Mouse (Mus musculus) embryonic facial prominence, embryonic 13.5 days (tissue): Measurements from ENCODE around the gene Gipc1. TPM values are rescaled to one million over a fixed set of nuclear protein-coding genes. Genes with fewer than 3 reads are reported as not detected.
A peak's percentile ranks its signal among the peaks of the same experiment; 100 is the strongest.

ENCODE experiments used
- ATAC-seq: fragments of 200-750 bp; cut with Nextera tagmentation; 2 replicates; pipeline ENCODE4 v1.8.0; 2017; ENCODE audit warnings: low read depth; ENCODE audit not compliant: insufficient number of reproducible peaks, insufficient read depth, low FRiP score, low TSS enrichment
- H3K27ac ChIP-seq: fragments of 300-500 bp; sonication (generic); 2 replicates; pipeline ENCODE4 v1.5.1; 2015; ENCODE audit warnings: moderate library complexity, mild to moderate bottlenecking, inconsistent platforms
- H3K27me3 ChIP-seq: fragments of 300-500 bp; sonication (generic); 2 replicates; pipeline ENCODE4 v1.6.1; 2015; ENCODE audit warnings: mild to moderate bottlenecking, inconsistent platforms
- H3K36me3 ChIP-seq: fragments of 300-500 bp; sonication (generic); 2 replicates; pipeline ENCODE4 v1.6.1; 2015; ENCODE audit warnings: mild to moderate bottlenecking, inconsistent platforms
- H3K4me1 ChIP-seq: fragments of 300-500 bp; sonication (generic); 2 replicates; pipeline ENCODE4 v1.6.1; 2015; ENCODE audit warnings: inconsistent platforms
- H3K4me2 ChIP-seq: fragments of 300-500 bp; sonication (generic); 2 replicates; pipeline ENCODE4 v1.6.1; 2015; ENCODE audit warnings: moderate library complexity, mild to moderate bottlenecking, inconsistent platforms
- H3K4me3 ChIP-seq: fragments of 300-500 bp; sonication (generic); 2 replicates; pipeline ENCODE4 v1.5.1; 2015; ENCODE audit warnings: mild to moderate bottlenecking, inconsistent platforms
- H3K9ac ChIP-seq: fragments of 300-500 bp; sonication (generic); 2 replicates; pipeline ENCODE4 v1.6.1; 2015; ENCODE audit warnings: mild to moderate bottlenecking, inconsistent platforms
- H3K9me3 ChIP-seq: fragments of 300-500 bp; sonication (generic); 2 replicates; pipeline ENCODE4 v1.6.1; 2016; ENCODE audit warnings: inconsistent platforms
- WGBS: fragments of 180-500 bp; shearing (Covaris S2); methylation state at CpG from one replicate; pipeline ENCODE4 v1.1.7; 2015; ENCODE audit warnings: mixed read lengths; 5-methylcytosine and 5-hydroxymethylcytosine counted together
- polyA plus RNA-seq: library from polyadenylated mRNA; unstranded; fragments of >200 nt; fragmentation: Nextera tagmentation; extraction: Ambion mirVana; gene quantifications from 2 replicates; pipeline ENCODE4 v1.2.1, GENCODE M21; 2015

The Gipc1 gene
- polyA plus RNA-seq = 186 and 190 TPM in 2 replicates

GRCm38 (mm10) chr8:83652030-83652743, at the start of gene Gipc1:
TSS of gene Gipc1 (plus strand) at chr8:83652677.
- Histone ChIP-seq H3K4me2 (peak within 1 kb of the TSS; percentile 95), H3K4me1 (peaks cover 15% of the 10 kb centered on the region), H3K9me3 (no peaks in the 10 kb centered on the region), H3K36me3 (peaks cover 25% of the 10 kb centered on the region), H3K4me3 (peak within 1 kb of the TSS; percentile 85), H3K9ac (peak within 1 kb of the TSS; percentile 90), H3K27me3 (no peaks in the 10 kb centered on the region), H3K27ac (peak within 1 kb of the TSS; percentile 88)
- ATAC-seq = peak; percentile 95
- 5% methylated on average over 49 of the region's 50 CpGs for WGBS

- peak; percentile 96 for ATAC-seq
- H3K4me1 ChIP-seq = peaks cover 24% of the 10 kb centered on the region
- under 1% methylated on average over 69 of the region's 69 CpGs for WGBS
Measured at GRCm38 (mm10) chr8:83607661-83608397, 44.6 kb upstream of the Gipc1 start, which contains the start of the genes Tecr and Dnajb1. TSS of gene Tecr (minus strand) at chr8:83607971. TSS of gene Dnajb1 (plus strand) at chr8:83608193.

GRCm38 (mm10) chr8:83608398-83608829, 44.1 kb upstream of the Gipc1 start:
- no peaks in the 10 kb centered on the region for H3K9me3 ChIP-seq
- H3K4me3 ChIP-seq = peak overlapping the region; percentile 77
- peak overlapping the region; percentile 99 for H3K27ac ChIP-seq
- H3K27me3 ChIP-seq = no peaks in the 10 kb centered on the region
- peak overlapping the region; percentile 87 for H3K9ac ChIP-seq
- H3K4me2 ChIP-seq = peak overlapping the region; percentile 83
- ATAC-seq = peak; percentile 77
- whole genome bisulfite sequencing = under 1% methylated on average over 51 of the region's 51 CpGs
- peaks cover 38% of the 10 kb centered on the region for H3K36me3 ChIP-seq
- peaks cover 24% of the 10 kb centered on the region for H3K4me1 ChIP-seq

More at GRCm38 (mm10) chr8:83607661-83608397, 44.6 kb upstream of the Gipc1 start, which contains the start of the genes Tecr and Dnajb1:
- peak within 1 kb of the TSS; percentile 99 for H3K27ac ChIP-seq
- H3K4me3 ChIP-seq = peak within 1 kb of the TSS; percentile 77
- peak within 1 kb of the TSS; percentile 87 for H3K9ac ChIP-seq
- no peaks in the 10 kb centered on the region for H3K27me3 ChIP-seq
- peaks cover 32% of the 10 kb centered on the region for H3K36me3 ChIP-seq
- H3K9me3 ChIP-seq = no peaks in the 10 kb centered on the region
- H3K4me2 ChIP-seq = peak within 1 kb of the TSS; percentile 83

- Histone ChIP-seq H3K9me3 (no peaks in the 10 kb centered on the region), H3K4me3 (peak overlapping the region; percentile 77), H3K36me3 (peaks cover 45% of the 10 kb centered on the region), H3K27ac (peak overlapping the region; percentile 99), H3K9ac (peak overlapping the region; percentile 87), H3K27me3 (no peaks in the 10 kb centered on the region), H3K4me2 (peak overlapping the region; percentile 83), H3K4me1 (peaks cover 24% of the 10 kb centered on the region)
- WGBS = 21% methylated on average over 9 of the region's 9 CpGs
- ATAC-seq = no peak
Measured at GRCm38 (mm10) chr8:83609086-83609485, 43.4 kb upstream of the Gipc1 start.

GRCm38 (mm10) chr8:83609547-83610180, 42.8 kb upstream of the Gipc1 start:
- no peak for ATAC-seq
- H3K36me3 ChIP-seq = peaks cover 47% of the 10 kb centered on the region
- peak overlapping the region; percentile 87 for H3K9ac ChIP-seq
- peak overlapping the region; percentile 83 for H3K4me2 ChIP-seq
- H3K4me3 ChIP-seq = peak overlapping the region; percentile 77
- H3K4me1 ChIP-seq = peaks cover 24% of the 10 kb centered on the region
- 0 out of 2 replicates have a peak overlapping the region, but pooled peaks have one; percentile 99 for H3K27ac ChIP-seq
- 92% methylated on average over 10 of the region's 10 CpGs for WGBS
- no peaks in the 10 kb centered on the region for H3K9me3 ChIP-seq
- H3K27me3 ChIP-seq = no peaks in the 10 kb centered on the region

- Histone ChIP-seq H3K9ac (no peak overlapping the region), H3K4me2 (no peak overlapping the region), H3K27ac (no peak overlapping the region), H3K27me3 (no peaks in the 10 kb centered on the region), H3K36me3 (peaks cover 47% of the 10 kb centered on the region), H3K9me3 (no peaks in the 10 kb centered on the region), H3K4me3 (no peak overlapping the region), H3K4me1 (peaks cover 22% of the 10 kb centered on the region)
- ATAC-seq = no peak
- 93% methylated on average over 4 of the region's 4 CpGs for WGBS
Measured at GRCm38 (mm10) chr8:83611921-83612320, 40.6 kb upstream of the Gipc1 start.

- no peak overlapping the region for H3K4me3 ChIP-seq
- H3K4me2 ChIP-seq = no peak overlapping the region
- no peak overlapping the region for H3K27ac ChIP-seq
- no peaks in the 10 kb centered on the region for H3K27me3 ChIP-seq
- peaks cover 17% of the 10 kb centered on the region for H3K4me1 ChIP-seq
- H3K9me3 ChIP-seq = 0 out of 2 replicates have a peak, but pooled peaks cover 2% of the 10 kb centered on the region
- ATAC-seq = no peak
- no peak overlapping the region for H3K9ac ChIP-seq
- WGBS = 96% methylated on average over 4 of the region's 4 CpGs
- H3K36me3 ChIP-seq = peaks cover 47% of the 10 kb centered on the region
Measured at GRCm38 (mm10) chr8:83613695-83614094, 38.8 kb upstream of the Gipc1 start.

- H3K4me3 ChIP-seq = no peak overlapping the region
- no peak overlapping the region for H3K4me2 ChIP-seq
- ATAC-seq = no peak
- no peak overlapping the region for H3K9ac ChIP-seq
- H3K9me3 ChIP-seq = 0 out of 2 replicates have a peak, but pooled peaks cover 2% of the 10 kb centered on the region
- H3K27ac ChIP-seq = no peak overlapping the region
- peaks cover 27% of the 10 kb centered on the region for H3K36me3 ChIP-seq
- no peaks in the 10 kb centered on the region for H3K4me1 ChIP-seq
- H3K27me3 ChIP-seq = no peaks in the 10 kb centered on the region
Measured at GRCm38 (mm10) chr8:83616625-83617024, 35.9 kb upstream of the Gipc1 start.

GRCm38 (mm10) chr8:83617111-83617510, 35.4 kb upstream of the Gipc1 start:
- ATAC-seq = no peak
- H3K4me1 ChIP-seq = no peaks in the 10 kb centered on the region
- 0 out of 2 replicates have a peak, but pooled peaks cover 2% of the 10 kb centered on the region for H3K9me3 ChIP-seq
- H3K4me3 ChIP-seq = no peak overlapping the region
- H3K27me3 ChIP-seq = no peaks in the 10 kb centered on the region
- no peak overlapping the region for H3K4me2 ChIP-seq
- no peak overlapping the region for H3K9ac ChIP-seq
- 91% methylated on average over 2 of the region's 2 CpGs for WGBS
- H3K36me3 ChIP-seq = peaks cover 22% of the 10 kb centered on the region
- H3K27ac ChIP-seq = no peak overlapping the region

- no peak overlapping the region for H3K27ac ChIP-seq
- no peak overlapping the region for H3K4me2 ChIP-seq
- ATAC-seq = no peak
- H3K9me3 ChIP-seq = 0 out of 2 replicates have a peak, but pooled peaks cover 2% of the 10 kb centered on the region
- no peaks in the 10 kb centered on the region for H3K27me3 ChIP-seq
- no peaks in the 10 kb centered on the region for H3K4me1 ChIP-seq
- no peak overlapping the region for H3K9ac ChIP-seq
- H3K36me3 ChIP-seq = peaks cover 7% of the 10 kb centered on the region
- no peak overlapping the region for H3K4me3 ChIP-seq
- 92% methylated on average over 2 of the region's 2 CpGs for WGBS
Measured at GRCm38 (mm10) chr8:83618566-83618965, 33.9 kb upstream of the Gipc1 start.
